Mouse (Mus musculus): Measurements from ENCODE around the gene Cotl1. TPM values are rescaled to one million over a fixed set of nuclear protein-coding genes. Genes with fewer than 3 reads are reported as not detected.
A peak's percentile ranks its signal among the peaks of the same experiment; 100 is the strongest.

Gene Cotl1
- polyA plus RNA-seq, 1 experiment from 2014 or later: 54.6 TPM

DNA sequence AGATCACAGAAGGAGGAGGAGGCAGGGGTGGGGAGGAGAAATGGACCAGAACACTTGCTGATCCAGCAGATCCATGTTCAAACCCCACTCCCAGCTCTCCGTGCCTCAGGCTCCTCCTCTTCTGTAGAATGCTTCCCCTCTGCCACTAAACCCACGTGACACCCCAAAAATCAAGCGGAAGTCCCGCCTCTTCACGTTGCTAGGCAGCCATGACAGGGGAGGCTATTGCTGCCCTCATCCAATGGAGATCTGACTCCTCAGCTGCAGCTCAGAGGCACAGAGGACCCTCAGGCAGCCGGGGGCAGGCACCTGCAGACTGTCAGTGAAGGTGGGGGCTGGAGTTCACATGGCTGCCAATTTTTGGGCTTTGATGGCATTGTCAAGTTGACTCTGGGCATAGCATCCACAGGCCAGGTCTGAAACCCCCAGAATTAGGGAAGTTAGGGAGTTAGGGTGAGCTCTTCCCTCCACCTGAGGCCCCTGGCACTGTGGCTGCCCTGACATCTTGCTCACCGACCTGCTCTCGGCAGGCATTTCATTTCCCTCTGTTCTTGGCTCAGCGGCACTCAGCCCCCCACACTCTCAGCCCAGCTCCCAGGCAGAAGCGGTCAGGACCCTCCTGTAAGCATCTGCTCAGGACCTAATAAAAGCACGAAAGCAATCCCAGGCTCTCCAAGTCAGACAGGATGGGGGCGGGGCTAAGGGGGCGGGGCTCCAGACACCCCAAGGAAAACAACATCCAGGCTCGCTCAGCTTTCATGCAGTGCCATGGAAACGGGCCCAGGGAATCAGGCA, 42.0 kb downstream of the Cotl1 start:
- Histone ChIP-seq H3K4me2 (replicated peaks; ENCODE audit: low read depth, low read length) (peak overlapping the region; percentile 12; the same call in 1 of the 2 replicates), H3K9me3 (ENCODE audit: low read length) (no peaks in the 10 kb centered on the region), H3K9ac (replicated peaks; ENCODE audit: low read depth) (no peak overlapping the region), H3K27me3 (replicated peaks; ENCODE audit: insufficient read depth, low read length) (no peaks in the 10 kb centered on the region), H3K4me3 (ENCODE audit: low read depth, low read length) (no peak overlapping the region), H3K36me3 (ENCODE audit: insufficient read depth, low read length) (no peaks in the 10 kb centered on the region), H3K4me1 (ENCODE audit: insufficient read depth, low read depth, low read length) (peaks cover 3% of the 10 kb centered on the region; the same call in 1 of the 2 replicates), H3K27ac (ENCODE audit: low read length) (0 out of 2 replicates have a peak overlapping the region, but pooled peaks have one; percentile 32)
- ATAC-seq: peak; percentile 80
- 6% methylated on average over 15 of the region's 15 CpGs for WGBS
- DNase-seq (ENCODE audit: low spot score): peak; percentile 81
- TF ChIP-seq CTCF (IDR thresholded peaks at IDR 0.05) (no peak), EP300 (IDR thresholded peaks at IDR 0.05) (no peak)

DNA sequence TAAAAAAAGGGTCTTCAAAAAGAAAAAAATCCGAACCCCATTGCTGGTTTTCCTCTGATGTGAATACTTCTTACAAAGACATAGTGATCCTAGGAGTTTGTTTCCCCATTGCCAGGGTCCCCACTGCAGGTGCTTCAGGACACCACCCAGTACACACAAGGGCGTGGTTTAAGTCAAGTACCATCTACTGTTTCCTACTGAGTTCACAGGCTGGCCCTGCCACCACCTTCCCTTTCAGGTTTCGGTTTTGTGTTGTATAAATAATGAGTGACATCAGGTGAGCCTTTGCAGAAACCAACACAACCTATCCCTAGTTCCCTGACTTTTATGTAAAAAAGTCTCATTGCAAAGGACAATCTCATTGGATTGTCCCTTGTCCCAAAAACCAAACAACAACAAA, 44.7 kb downstream of the Cotl1 start:
- Histone ChIP-seq H3K4me2 (replicated peaks; ENCODE audit: low read depth, low read length) (no peak overlapping the region), H3K9ac (replicated peaks; ENCODE audit: low read depth) (no peak overlapping the region), H3K27ac (ENCODE audit: low read length) (no peak overlapping the region), H3K4me1 (ENCODE audit: insufficient read depth, low read depth, low read length) (peaks cover 8% of the 10 kb centered on the region), H3K36me3 (ENCODE audit: insufficient read depth, low read length) (no peaks in the 10 kb centered on the region), H3K9me3 (ENCODE audit: low read length) (no peaks in the 10 kb centered on the region), H3K27me3 (replicated peaks; ENCODE audit: insufficient read depth, low read length) (no peaks in the 10 kb centered on the region), H3K4me3 (ENCODE audit: low read depth, low read length) (no peak overlapping the region)
- ATAC-seq (peak; percentile 46; the same call in 1 of the 2 replicates), DNase-seq (ENCODE audit: low spot score) (peak; percentile 45)
- 60% methylated on average over 3 of the region's 3 CpGs for WGBS
- no peak for TF ChIP-seq EP300 (IDR thresholded peaks at IDR 0.05)
- no peak for TF ChIP-seq CTCF (IDR thresholded peaks at IDR 0.05)

DNA sequence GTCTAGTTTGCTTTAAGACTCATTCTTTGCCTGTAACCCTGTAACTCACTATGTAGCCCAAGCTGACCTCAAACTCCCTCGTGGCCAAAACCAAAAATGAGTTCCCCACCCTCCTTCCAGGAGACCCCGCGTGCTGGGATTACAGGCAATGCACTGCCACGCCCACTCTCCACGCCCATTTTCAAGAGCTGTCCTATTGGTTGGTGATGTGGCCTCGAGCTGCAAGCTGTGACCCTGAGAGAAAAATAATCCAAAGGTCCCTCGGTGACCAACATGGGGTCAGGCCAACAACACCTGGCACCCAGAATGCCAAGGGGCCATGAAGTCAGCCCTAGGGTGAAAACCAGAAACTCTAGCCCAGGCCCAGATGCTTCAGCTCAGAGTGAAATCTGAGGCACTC, 45.7 kb downstream of the Cotl1 start:
- Histone ChIP-seq H3K4me1 (ENCODE audit: insufficient read depth, low read depth, low read length) (peaks cover 8% of the 10 kb centered on the region), H3K36me3 (ENCODE audit: insufficient read depth, low read length) (no peaks in the 10 kb centered on the region), H3K4me3 (ENCODE audit: low read depth, low read length) (no peak overlapping the region), H3K4me2 (replicated peaks; ENCODE audit: low read depth, low read length) (no peak overlapping the region), H3K9me3 (ENCODE audit: low read length) (no peaks in the 10 kb centered on the region), H3K27ac (ENCODE audit: low read length) (no peak overlapping the region), H3K9ac (replicated peaks; ENCODE audit: low read depth) (no peak overlapping the region), H3K27me3 (replicated peaks; ENCODE audit: insufficient read depth, low read length) (no peaks in the 10 kb centered on the region)
- DNase-seq (ENCODE audit: low spot score) (no peak), ATAC-seq (no peak)
- no peak for TF ChIP-seq CTCF (IDR thresholded peaks at IDR 0.05)
- no peak for TF ChIP-seq EP300 (IDR thresholded peaks at IDR 0.05)
- 44% methylated on average over 7 of the region's 7 CpGs for WGBS

DNA sequence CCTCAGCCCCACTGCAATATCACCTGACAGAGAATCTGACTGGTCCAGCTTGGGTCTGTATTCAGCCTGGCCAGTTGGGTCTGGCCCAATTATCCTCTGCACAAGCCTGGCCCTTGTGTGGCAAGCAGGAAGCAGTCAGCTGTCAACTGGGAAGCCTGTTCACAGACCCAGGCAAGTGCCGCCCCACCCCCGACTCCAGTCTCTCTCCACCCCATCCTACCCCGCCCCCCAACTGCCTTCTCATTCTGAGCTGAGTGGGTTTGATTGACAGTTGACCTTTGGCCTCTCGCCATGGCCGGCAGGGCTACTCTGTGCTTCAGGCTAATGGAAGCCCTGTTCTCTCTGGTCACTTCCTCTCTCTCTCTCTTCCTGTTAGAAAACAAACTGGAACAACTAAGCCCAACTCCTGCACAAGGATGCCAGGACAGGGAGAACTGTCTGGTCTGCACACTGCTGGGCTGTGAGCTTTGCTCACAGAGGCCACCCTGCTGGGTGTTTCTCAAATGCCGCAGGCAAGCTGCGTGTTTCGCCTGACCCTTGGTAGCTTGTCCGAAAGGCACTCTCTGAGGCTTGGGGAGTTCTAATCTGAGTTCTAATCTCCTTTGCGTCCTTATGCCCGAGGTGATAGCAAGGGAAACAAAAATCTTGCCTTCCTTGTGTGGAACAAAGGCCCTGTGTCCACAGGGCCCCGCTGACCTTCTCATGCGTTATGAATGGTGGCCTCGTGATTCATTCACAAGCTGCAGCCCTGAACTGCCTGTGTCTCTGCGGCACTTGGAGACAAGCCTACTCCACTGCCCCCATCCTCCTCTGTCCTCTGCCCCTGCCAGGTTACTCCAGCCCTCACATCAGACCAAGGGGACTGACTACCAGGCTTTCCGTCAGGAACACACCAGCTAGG, 48.3 kb downstream of the Cotl1 start:
- DNase-seq (ENCODE audit: low spot score): peak; percentile 64
- H3K9me3 ChIP-seq (ENCODE audit: low read length): no peaks in the 10 kb centered on the region
- no peaks in the 10 kb centered on the region for H3K36me3 ChIP-seq (ENCODE audit: insufficient read depth, low read length)
- no peaks in the 10 kb centered on the region for H3K27me3 ChIP-seq (replicated peaks; ENCODE audit: insufficient read depth, low read length)
- no peak for TF ChIP-seq EP300 (IDR thresholded peaks at IDR 0.05)
- no peak for TF ChIP-seq CTCF (IDR thresholded peaks at IDR 0.05)
- H3K27ac ChIP-seq (ENCODE audit: low read length): no peak overlapping the region
- ATAC-seq: peak; percentile 66
- peaks cover 5% of the 10 kb centered on the region; the same call in 1 of the 2 replicates for H3K4me1 ChIP-seq (ENCODE audit: insufficient read depth, low read depth, low read length)
- H3K9ac ChIP-seq (replicated peaks; ENCODE audit: low read depth): 0 out of 2 replicates have a peak overlapping the region, but pooled peaks have one; percentile 5
- WGBS: 35% methylated on average over 16 of the region's 16 CpGs
- H3K4me2 ChIP-seq (replicated peaks; ENCODE audit: low read depth, low read length): no peak overlapping the region
- H3K4me3 ChIP-seq (ENCODE audit: low read depth, low read length): no peak overlapping the region

DNA sequence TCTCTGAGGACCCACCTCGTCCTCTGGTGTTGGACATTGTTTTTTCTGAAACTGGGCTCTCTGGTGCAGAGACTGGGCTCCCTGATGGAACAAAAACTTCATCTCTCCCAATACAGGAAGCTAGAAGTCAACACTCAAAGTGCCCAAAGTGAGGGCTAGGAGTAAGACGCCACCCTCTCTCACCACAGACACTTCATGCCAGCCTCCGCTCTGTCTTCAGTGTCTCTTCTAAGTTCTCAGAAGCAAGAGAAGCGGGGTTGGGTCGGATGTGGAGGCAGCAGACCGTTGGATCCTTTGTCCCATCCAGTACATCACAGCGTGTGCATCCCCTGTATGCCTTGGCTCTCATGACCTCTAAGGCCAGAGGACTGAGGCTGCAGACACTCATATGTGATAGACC, 50.8 kb downstream of the Cotl1 start:
- H3K4me3 ChIP-seq (ENCODE audit: low read depth, low read length): no peak overlapping the region
- ATAC-seq: no peak
- TF ChIP-seq EP300 (IDR thresholded peaks at IDR 0.05): no peak
- TF ChIP-seq CTCF (IDR thresholded peaks at IDR 0.05): no peak
- no peak overlapping the region for H3K4me2 ChIP-seq (replicated peaks; ENCODE audit: low read depth, low read length)
- no peak overlapping the region for H3K9ac ChIP-seq (replicated peaks; ENCODE audit: low read depth)
- DNase-seq (ENCODE audit: low spot score): no peak
- 84% methylated on average over 7 of the region's 7 CpGs for whole genome bisulfite sequencing
- H3K27ac ChIP-seq (ENCODE audit: low read length): no peak overlapping the region
- no peaks in the 10 kb centered on the region for H3K9me3 ChIP-seq (ENCODE audit: low read length)
- H3K27me3 ChIP-seq (replicated peaks; ENCODE audit: insufficient read depth, low read length): no peaks in the 10 kb centered on the region
- no peaks in the 10 kb centered on the region for H3K36me3 ChIP-seq (ENCODE audit: insufficient read depth, low read length)
- peaks cover 5% of the 10 kb centered on the region; the same call in 1 of the 2 replicates for H3K4me1 ChIP-seq (ENCODE audit: insufficient read depth, low read depth, low read length)
